Mouse (Mus musculus) spleen, adult 12 weeks (tissue): Measurements from ENCODE around the gene Hspa12b.
A peak's percentile ranks its signal among the peaks of the same experiment; 100 is the strongest.
"Not testable (repeated sequence)": the region's sequence is repeated elsewhere in the genome, so short reads cannot be mapped to it uniquely, and the experiment has no call there.

Experiments used
- DNase-seq: peaks from one replicate; pipeline ENCODE4 v3.0.0; 2022; ENCODE audit warnings: low spot score

The Hspa12b gene

GRCm38 (mm10) chr2:131127161-131127730, at the start of gene Hspa12b:
Gene Hspa12b, plus strand, starts transcription at chr2:131127280.
- DNase-seq, result no peak

- DNase-seq, result no peak
Observed at GRCm38 (mm10) chr2:131080507-131080906, 46.6 kb upstream of the Hspa12b start.

GRCm38 (mm10) chr2:131084206-131084605, 42.9 kb upstream of the Hspa12b start:
- DNase-seq, result no peak

- DNase-seq, result no peak
Observed at GRCm38 (mm10) chr2:131086667-131087390, 40.3 kb upstream of the Hspa12b start, which contains the start of gene Siglec1. Gene Siglec1, minus strand, starts transcription at chr2:131086765.

- DNase-seq, result no peak
Observed at GRCm38 (mm10) chr2:131088581-131088980, 38.5 kb upstream of the Hspa12b start.

- no peak for DNase-seq
Observed at GRCm38 (mm10) chr2:131089634-131090033, 37.4 kb upstream of the Hspa12b start.

- no peak for DNase-seq
Observed at GRCm38 (mm10) chr2:131090852-131091251, 36.2 kb upstream of the Hspa12b start.

- no peak for DNase-seq
Observed at GRCm38 (mm10) chr2:131093577-131093976, 33.5 kb upstream of the Hspa12b start.

GRCm38 (mm10) chr2:131094823-131095222, 32.3 kb upstream of the Hspa12b start:
- peak; percentile 69 for DNase-seq

GRCm38 (mm10) chr2:131096101-131096795, 30.8 kb upstream of the Hspa12b start:
- DNase-seq, result no peak

GRCm38 (mm10) chr2:131097087-131097486, 30.0 kb upstream of the Hspa12b start:
- DNase-seq, result no peak

- no peak for DNase-seq
Observed at GRCm38 (mm10) chr2:131101530-131101929, 25.6 kb upstream of the Hspa12b start.

GRCm38 (mm10) chr2:131104021-131104420, 23.1 kb upstream of the Hspa12b start:
- no peak for DNase-seq

- not testable (repeated sequence) for DNase-seq
Observed at GRCm38 (mm10) chr2:131105061-131105460, 22.0 kb upstream of the Hspa12b start.

- DNase-seq, result no peak
Observed at GRCm38 (mm10) chr2:131105989-131106388, 21.1 kb upstream of the Hspa12b start.

GRCm38 (mm10) chr2:131118968-131119574, 8.0 kb upstream of the Hspa12b start:
- DNase-seq, result no peak

GRCm38 (mm10) chr2:131124166-131124565, 2.9 kb upstream of the Hspa12b start:
- no peak for DNase-seq

- no peak for DNase-seq
Observed at GRCm38 (mm10) chr2:131125157-131125963, 1.7 kb upstream of the Hspa12b start.

- DNase-seq, result no peak
Observed at GRCm38 (mm10) chr2:131125964-131126815, 890 bp upstream of the Hspa12b start.

- DNase-seq, result no peak
Observed at GRCm38 (mm10) chr2:131128211-131128610, 1.1 kb downstream of the Hspa12b start.

- no peak for DNase-seq
Observed at GRCm38 (mm10) chr2:131128636-131129157, 1.6 kb downstream of the Hspa12b start.
